Mouse (Mus musculus) myocyte (in vitro differentiated cells): ENCODE measurements around the gene Rsc1a1. TPM values are rescaled to one million over a fixed set of nuclear protein-coding genes. Genes with fewer than 3 reads are reported as not detected.

Experiments used
- H3K27me3 ChIP-seq: one replicate; pipeline ENCODE4 v1.6.1; 2011; ENCODE audit not compliant: control insufficient read depth, insufficient read depth, insufficient read length
- H3K36me3 ChIP-seq: one replicate; pipeline ENCODE4 v1.6.1; 2011; ENCODE audit not compliant: control insufficient read depth, insufficient read depth
- H3K4me2 ChIP-seq: one replicate; pipeline ENCODE4 v1.6.1; 2011; ENCODE audit warnings: low read depth, control low read depth
- H3K4me3 ChIP-seq: one replicate; pipeline ENCODE4 v1.5.1; 2011; ENCODE audit warnings: mild to moderate bottlenecking, control low read depth, moderate library complexity
- H3K79me2 ChIP-seq: one replicate; pipeline ENCODE4 v1.6.1; 2011; ENCODE audit not compliant: control insufficient read depth, insufficient read depth
- H3ac ChIP-seq: one replicate; pipeline ENCODE4 v1.6.1; 2011; ENCODE audit not compliant: control insufficient read depth, insufficient read length
- CEBPB ChIP-seq: IDR thresholded peaks from 2 replicates; pipeline ENCODE4 v1.6.1; 2011; ENCODE audit warnings: mild to moderate bottlenecking, moderate library complexity; ENCODE audit not compliant: poor library complexity, insufficient read depth, severe bottlenecking
- E2F4 ChIP-seq: IDR thresholded peaks from one replicate; pipeline ENCODE4 v1.6.1; 2011; ENCODE audit warnings: mild to moderate bottlenecking, control low read depth, moderate library complexity; ENCODE audit not compliant: insufficient read depth
- MAX ChIP-seq: IDR thresholded peaks from one replicate; pipeline ENCODE4 v1.6.1; 2011; ENCODE audit warnings: low read depth, mild to moderate bottlenecking, control low read depth
- MYOD1 ChIP-seq, 3 experiments: IDR thresholded peaks; one replicate each; pipeline ENCODE4 v1.6.1; 2011; ENCODE audit warnings: control low read depth in 2 of 3, low read depth in 2 of 3, mild to moderate bottlenecking in 2 of 3, moderate library complexity in 1 of 3; ENCODE audit not compliant: insufficient read length in 2 of 3, control insufficient read depth in 1 of 3
- MYOG ChIP-seq, 3 experiments: IDR thresholded peaks; one replicate each; pipeline ENCODE4 v1.6.1; 2011; ENCODE audit warnings: control low read depth in 2 of 3, low read depth in 2 of 3, mild to moderate bottlenecking in 2 of 3; ENCODE audit not compliant: insufficient read length in 2 of 3, control insufficient read depth in 1 of 3, insufficient read depth in 1 of 3
- POLR2A ChIP-seq: IDR thresholded peaks from one replicate; pipeline ENCODE4 v1.6.1; 2011; ENCODE audit warnings: low read depth, mild to moderate bottlenecking, control low read depth, moderate library complexity; ENCODE audit not compliant: insufficient read length
- POLR2AphosphoS2 ChIP-seq: IDR thresholded peaks from one replicate; pipeline ENCODE4 v1.6.1; 2011; ENCODE audit warnings: low read depth, control low read depth; ENCODE audit not compliant: insufficient read length
- REST ChIP-seq: IDR thresholded peaks from one replicate; pipeline ENCODE4 v1.6.1; 2011; ENCODE audit warnings: mild to moderate bottlenecking, control low read depth, moderate library complexity; ENCODE audit not compliant: insufficient read depth, insufficient read length
- SRF ChIP-seq: IDR thresholded peaks from one replicate; pipeline ENCODE4 v1.6.1; 2011; ENCODE audit warnings: low read depth; ENCODE audit not compliant: control insufficient read depth, insufficient read length
- TCF12 ChIP-seq: IDR thresholded peaks from one replicate; pipeline ENCODE4 v1.6.1; 2011; ENCODE audit warnings: mild to moderate bottlenecking, control low read depth; ENCODE audit not compliant: poor library complexity, insufficient read depth, severe bottlenecking
- TCF3 ChIP-seq: IDR thresholded peaks from one replicate; pipeline ENCODE4 v1.6.1; 2011; ENCODE audit warnings: low read depth, control low read depth; ENCODE audit not compliant: insufficient read length
- USF1 ChIP-seq: IDR thresholded peaks from one replicate; pipeline ENCODE4 v1.6.1; 2011; ENCODE audit warnings: low read depth, mild to moderate bottlenecking, control low read depth, moderate library complexity
- polyA plus RNA-seq: library from polyadenylated mRNA; unstranded; fragments of >200 nt; fragmentation: generic; extraction: Trizol; gene quantifications from one replicate; pipeline ENCODE4 v1.2.1, GENCODE M21; 2012; ENCODE audit warnings: missing spikeins

The Rsc1a1 gene
- polyA plus RNA-seq, 1 experiment, result 5.8 TPM

GRCm38 (mm10) chr4:141676462-141676979 is 8.9 kb downstream of the Rsc1a1 start:
- Histone ChIP-seq H3ac (no peak overlapping the region), H3K79me2 (no peaks in the 10 kb centered on the region), H3K4me2 (no peak overlapping the region), H3K36me3 (no peaks in the 10 kb centered on the region), H3K27me3 (no peaks in the 10 kb centered on the region), H3K4me3 (no peak overlapping the region)
- TF ChIP-seq POLR2AphosphoS2 (peak; percentile 53), MYOD1 (IDR thresholded peaks at IDR 0.05; ENCODE audit: control insufficient read depth in 1 of 3, insufficient read length in 2 of 3, low read depth in 2 of 3) (no peak), MAX (no peak), SRF (no peak)

- Histone ChIP-seq H3ac (no peak overlapping the region), H3K4me3 (no peak overlapping the region), H3K79me2 (no peaks in the 10 kb centered on the region), H3K36me3 (no peaks in the 10 kb centered on the region), H3K4me2 (no peak overlapping the region), H3K27me3 (no peaks in the 10 kb centered on the region)
- no peak for TF ChIP-seq REST
- no peak for TF ChIP-seq TCF3
- no peak for TF ChIP-seq POLR2AphosphoS2
- TF ChIP-seq MAX, result no peak
- TF ChIP-seq SRF, result no peak
- no peak for TF ChIP-seq E2F4
- no peak for TF ChIP-seq MYOD1 (IDR thresholded peaks at IDR 0.05; ENCODE audit: control insufficient read depth in 1 of 3, insufficient read length in 2 of 3, low read depth in 2 of 3)
- no peak for TF ChIP-seq MYOG (IDR thresholded peaks at IDR 0.05; ENCODE audit: control insufficient read depth in 1 of 3, insufficient read depth in 1 of 3, insufficient read length in 2 of 3, low read depth in 2 of 3)
- TF ChIP-seq POLR2A, result no peak
- no peak for TF ChIP-seq TCF12
- TF ChIP-seq CEBPB, result no peak
- TF ChIP-seq USF1, result no peak
Measured at GRCm38 (mm10) chr4:141672325-141672724, 13.1 kb downstream of the Rsc1a1 start.

- Histone ChIP-seq H3K27me3 (no peaks in the 10 kb centered on the region), H3K36me3 (no peaks in the 10 kb centered on the region), H3K4me2 (no peak overlapping the region), H3K4me3 (no peak overlapping the region), H3ac (no peak overlapping the region), H3K79me2 (no peaks in the 10 kb centered on the region)
- no peak for TF ChIP-seq TCF12
- no peak for TF ChIP-seq TCF3
- TF ChIP-seq USF1, result no peak
- no peak for TF ChIP-seq E2F4
- TF ChIP-seq POLR2A, result no peak
- no peak for TF ChIP-seq MYOG (IDR thresholded peaks at IDR 0.05; ENCODE audit: control insufficient read depth in 1 of 3, insufficient read depth in 1 of 3, insufficient read length in 2 of 3, low read depth in 2 of 3)
- no peak for TF ChIP-seq REST
- TF ChIP-seq SRF, result no peak
- no peak for TF ChIP-seq POLR2AphosphoS2
- TF ChIP-seq MYOD1 (IDR thresholded peaks at IDR 0.05; ENCODE audit: control insufficient read depth in 1 of 3, insufficient read length in 2 of 3, low read depth in 2 of 3), result no peak
- TF ChIP-seq MAX, result no peak
- TF ChIP-seq CEBPB, result no peak
Measured at GRCm38 (mm10) chr4:141671389-141671788, 14.0 kb downstream of the Rsc1a1 start.

- H3K36me3 ChIP-seq, result no peaks in the 10 kb centered on the region
- peak overlapping the region; percentile 12 for H3K4me2 ChIP-seq
- H3K4me3 ChIP-seq, result no peak overlapping the region
- no peak overlapping the region for H3ac ChIP-seq
- H3K27me3 ChIP-seq, result no peaks in the 10 kb centered on the region
- no peaks in the 10 kb centered on the region for H3K79me2 ChIP-seq
- TF ChIP-seq E2F4, result no peak
- peak; percentile 95 for TF ChIP-seq CEBPB
Measured at GRCm38 (mm10) chr4:141669898-141670712, 15.3 kb downstream of the Rsc1a1 start.

- Histone ChIP-seq H3ac (peak within 1 kb of the TSS; percentile 57), H3K4me2 (peak within 1 kb of the TSS; percentile 92), H3K4me3 (peak within 1 kb of the TSS; percentile 52), H3K36me3 (no peaks in the 10 kb centered on the region), H3K27me3 (no peaks in the 10 kb centered on the region), H3K79me2 (peaks cover 12% of the 10 kb centered on the region)
- TF ChIP-seq MYOG (IDR thresholded peaks at IDR 0.05; ENCODE audit: control insufficient read depth in 1 of 3, insufficient read depth in 1 of 3, insufficient read length in 2 of 3, low read depth in 2 of 3), result no peak
Measured at GRCm38 (mm10) chr4:141664799-141665198, 20.6 kb downstream of the Rsc1a1 start, which contains the start of gene Plekhm2. Gene Plekhm2, minus strand, starts transcription at chr4:141664899.
